Mouse (Mus musculus): ENCODE results near the gene Olfr111. TPM values are rescaled to one million over a fixed set of nuclear protein-coding genes. Genes with fewer than 3 reads are reported as not detected.
"Not testable (repeated sequence)": the region's sequence is repeated elsewhere in the genome, so short reads cannot be mapped to it uniquely, and the experiment has no call there.

Olfr111 gene
- 0.14 TPM in 1 of 2 replicates, not detected in the other for polyA plus RNA-seq (2012; rRNA removed)

DNA sequence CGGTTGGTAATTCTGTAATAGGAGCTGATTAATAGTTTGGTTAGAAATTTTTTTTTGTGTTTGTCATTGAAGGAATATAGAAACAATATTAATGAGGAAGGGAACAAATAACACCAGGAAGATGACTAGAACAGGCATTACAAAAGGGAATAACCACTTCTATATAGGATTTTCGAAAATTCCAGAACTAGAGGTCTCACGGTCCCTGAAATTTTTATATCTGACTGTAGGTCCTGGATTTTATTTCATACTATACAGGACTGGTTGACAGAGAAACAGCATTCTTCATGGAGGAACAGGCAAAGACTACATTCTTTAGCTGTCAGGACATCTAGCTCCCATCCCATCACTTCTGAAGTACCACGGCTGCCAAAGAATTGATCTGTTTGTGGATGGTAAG lies at the start of gene Olfr111:
TSS of gene Olfr111 (plus strand) at position 301 of the 400 bp plus-strand sequence.
- DNase-seq (ENCODE audit: low read depth) = no peak

- no peak for DNase-seq (ENCODE audit: low read depth)
These were observed 49.2 kb upstream of the Olfr111 start, which contains the start of gene Olfr109 for GRCm38 (mm10) chr17:37458616-37459015. Gene Olfr109 (plus strand): TSS chr17:37458916.

DNA sequence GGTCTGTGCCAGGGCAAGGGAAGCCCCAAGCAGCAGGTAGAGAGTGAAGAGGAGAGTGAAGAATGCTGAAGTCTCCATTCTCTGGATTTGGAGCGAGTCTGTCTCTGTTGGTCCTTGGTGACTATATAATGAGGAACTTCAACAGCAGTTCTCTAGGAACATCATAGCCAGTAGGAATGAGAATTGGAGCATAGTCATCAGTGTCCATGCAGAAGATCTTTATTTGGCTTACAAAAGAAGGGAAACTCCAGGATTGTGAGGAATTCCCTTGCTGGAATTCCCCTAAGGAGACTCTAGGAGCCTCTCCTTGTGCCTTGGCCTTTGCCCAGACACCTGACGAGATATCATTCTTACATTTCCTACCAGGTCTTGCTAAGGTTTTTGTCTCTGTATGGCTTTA lies 24.4 kb upstream of the Olfr111 start, which contains the start of gene H2-M2:
TSS of gene H2-M2 (minus strand) at position 101 of the 400 bp plus-strand sequence.
- no peak for DNase-seq (ENCODE audit: low read depth)

DNA sequence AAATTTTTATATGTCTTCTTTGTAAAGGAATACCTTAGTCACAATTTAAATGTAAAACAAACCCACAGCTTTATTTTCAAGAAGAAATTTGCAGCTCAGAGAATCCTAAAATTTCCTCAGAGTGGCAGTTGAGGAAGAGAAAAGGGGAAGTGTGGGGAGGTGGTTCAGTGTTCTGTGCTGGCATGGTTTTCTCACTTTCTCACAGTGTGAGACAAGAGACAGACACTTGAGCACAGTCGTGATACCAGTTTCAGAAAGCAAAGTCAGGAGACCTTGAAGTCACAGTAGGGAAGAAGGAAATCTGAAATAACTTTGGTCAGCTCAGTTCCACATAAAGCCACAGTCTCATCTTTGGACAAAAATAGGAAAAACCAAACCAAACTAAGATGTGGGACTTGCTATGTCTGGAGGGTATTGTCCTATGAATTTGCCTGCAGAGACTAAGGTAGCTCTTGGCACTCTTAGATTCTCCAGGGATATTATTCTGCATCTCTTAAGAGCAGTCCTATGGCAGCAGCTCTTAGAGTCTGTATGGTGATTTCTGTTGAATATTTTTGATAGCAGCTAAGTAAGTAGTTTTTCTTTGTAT lies 15.8 kb upstream of the Olfr111 start, which contains the start of gene Olfr110:
TSS of gene Olfr110 (plus strand) at position 539 of the 589 bp plus-strand sequence.
- DNase-seq (ENCODE audit: low read depth) = no peak

DNA sequence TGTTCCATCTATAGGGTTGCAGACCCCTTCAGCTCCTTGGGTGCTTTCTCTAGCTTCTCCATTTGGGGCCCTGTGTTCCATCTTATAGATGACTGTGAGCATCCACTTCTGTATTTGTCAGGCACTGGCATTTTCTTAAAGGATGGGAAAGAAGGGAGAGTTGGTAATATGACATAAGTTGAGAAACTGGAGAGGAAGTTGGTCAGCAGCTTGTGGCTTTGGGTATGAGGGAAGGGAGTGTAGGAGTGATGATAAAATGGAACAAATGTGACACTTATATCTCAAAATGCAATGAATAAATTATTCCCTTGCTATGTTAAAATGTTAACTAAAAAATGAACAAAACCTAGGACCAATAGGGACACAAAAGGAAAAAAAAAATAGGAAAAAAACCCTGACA lies 16.8 kb downstream of the Olfr111 start:
- DNase-seq (ENCODE audit: low read depth) = not testable (repeated sequence)

DNA sequence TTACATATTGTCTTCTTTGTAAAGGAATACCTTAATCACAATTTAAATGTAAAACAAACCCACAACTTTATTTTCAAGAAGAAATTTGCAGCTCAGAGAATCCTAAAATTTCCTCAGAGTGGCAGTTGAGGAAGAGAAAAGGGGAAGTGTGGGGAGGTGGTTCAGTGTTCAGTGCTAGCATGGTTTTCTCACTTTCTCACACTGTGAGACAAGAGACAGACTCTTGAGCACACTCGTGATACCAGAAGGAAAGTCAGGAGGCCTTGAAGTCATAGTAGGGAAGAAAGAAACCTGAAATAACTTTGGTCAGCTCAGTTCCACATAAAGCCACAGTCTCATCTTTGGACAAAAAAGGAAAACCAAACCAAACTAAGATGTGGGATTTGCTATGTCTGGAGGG lies 17.6 kb downstream of the Olfr111 start:
- DNase-seq (ENCODE audit: low read depth) = not testable (repeated sequence)

DNA sequence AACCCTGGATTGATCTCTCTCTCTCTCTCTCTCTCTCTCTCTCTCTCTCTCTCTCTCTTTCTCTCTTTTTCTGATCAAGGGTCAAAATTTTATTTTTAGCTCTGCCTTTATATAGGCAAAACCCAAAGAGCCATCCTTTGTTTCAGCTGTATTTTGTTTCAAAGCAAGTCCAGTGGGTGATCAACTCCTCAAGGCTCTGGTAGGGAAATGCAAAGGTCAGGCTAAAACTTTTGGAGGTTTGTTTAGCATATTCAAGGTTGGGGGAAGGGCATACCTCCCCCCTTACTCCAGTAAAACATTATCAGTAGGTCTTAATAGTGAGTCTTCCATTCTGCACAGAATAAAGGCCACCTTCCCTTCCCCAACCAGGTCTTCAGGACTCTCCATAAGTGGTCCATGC lies 27.3 kb downstream of the Olfr111 start:
- DNase-seq (ENCODE audit: low read depth) = no peak

DNA sequence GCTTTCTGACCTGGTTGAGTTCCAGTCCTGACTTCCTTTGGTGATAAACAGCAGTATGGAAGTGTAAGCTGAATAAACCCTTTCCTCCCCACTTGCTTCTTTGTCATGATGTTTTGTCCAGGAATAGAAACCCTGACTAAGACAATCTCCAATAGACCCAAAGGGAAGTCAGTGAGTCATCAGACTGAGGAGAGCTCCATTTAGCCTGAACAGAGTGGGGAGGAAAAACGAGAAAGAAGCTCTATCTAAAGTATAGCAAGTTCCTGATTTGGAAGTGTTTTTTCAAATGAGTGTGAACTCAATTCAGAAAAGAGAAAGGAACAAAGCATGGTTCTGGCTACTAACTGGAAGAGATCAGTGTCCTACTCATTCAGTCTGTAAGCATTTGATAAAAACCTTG lies 30.6 kb downstream of the Olfr111 start:
- DNase-seq (ENCODE audit: low read depth) = not testable (repeated sequence)

- DNase-seq (ENCODE audit: low read depth) = no peak
These were observed 33.8 kb downstream of the Olfr111 start for GRCm38 (mm10) chr17:37541454-37542119.

GRCm38 (mm10) chr17:37543800-37544435 lies 36.1 kb downstream of the Olfr111 start:
- DNase-seq (ENCODE audit: low read depth) = no peak

DNA sequence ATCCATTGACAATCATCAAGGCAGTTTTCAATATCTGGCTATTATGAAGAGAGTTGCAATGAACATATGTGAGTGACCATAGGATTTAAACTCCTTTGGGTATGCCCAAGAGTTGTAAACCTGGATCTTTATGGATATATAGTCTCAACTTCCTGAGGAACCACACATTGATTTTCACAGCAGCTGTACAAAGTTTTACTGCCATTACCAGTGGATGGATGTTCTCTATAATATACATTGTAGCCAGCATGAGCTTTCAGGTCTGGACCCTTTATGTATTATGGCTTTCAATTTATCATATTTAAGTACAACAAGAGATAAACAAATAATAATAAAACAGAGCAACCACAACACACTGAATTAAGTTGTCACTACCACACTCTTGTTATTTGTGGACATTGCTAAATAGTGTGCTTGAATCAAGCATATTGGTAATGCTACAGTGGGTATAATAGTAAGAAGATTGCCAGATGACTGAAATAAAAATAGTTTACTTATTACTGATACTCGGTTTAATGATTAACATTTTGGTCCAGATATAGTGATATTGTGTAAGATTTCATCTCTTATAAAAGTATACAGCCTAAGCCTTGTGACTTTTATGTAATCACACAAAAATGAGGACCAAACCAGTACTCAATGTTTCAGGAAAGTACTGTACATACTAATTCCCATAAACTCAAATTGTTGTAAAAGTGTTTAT lies 51.2 kb downstream of the Olfr111 start:
- DNase-seq (ENCODE audit: low read depth) = no peak

- DNase-seq (ENCODE audit: low read depth) = no peak
These were observed 61.5 kb downstream of the Olfr111 start, which contains the start of gene Olfr112 for GRCm38 (mm10) chr17:37569351-37569750. Gene Olfr112 (minus strand): TSS chr17:37569451.

DNA sequence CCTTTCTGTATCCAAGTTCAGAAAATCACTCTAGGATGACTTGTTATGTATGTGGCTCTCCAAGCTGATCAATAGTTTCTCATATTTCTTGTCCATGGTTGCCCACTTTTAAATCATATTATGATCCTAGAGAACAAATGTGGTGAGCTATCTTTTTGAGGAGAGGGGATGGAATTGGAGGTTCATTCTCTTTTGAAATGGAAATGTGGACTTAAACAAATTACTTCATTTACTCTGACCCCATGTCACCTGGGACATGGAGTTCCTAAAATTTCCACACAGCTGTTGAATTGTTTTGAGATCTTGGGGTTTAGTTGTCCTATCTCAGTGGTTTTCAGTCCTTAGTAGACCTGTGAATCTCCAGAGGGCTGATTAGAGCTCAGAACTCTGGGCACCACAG lies 69.7 kb downstream of the Olfr111 start, which contains the start of gene Olfr113:
TSS of gene Olfr113 (minus strand) at position 101 of the 400 bp plus-strand sequence.
- DNase-seq (ENCODE audit: low read depth) = no peak

Other genes with a start within 250 kb of the Olfr111 start
- gene Olfr98, start 244.3 kb upstream of the Olfr111 start, polyA plus RNA-seq (2012; rRNA removed) = not detected in 2 replicates
- 6.7 and 8.0 TPM in 2 replicates for gene H2-M3, start 237.8 kb upstream of the Olfr111 start, polyA plus RNA-seq (2012; rRNA removed)
- not detected in 2 replicates for gene Olfr99, start 224.6 kb upstream of the Olfr111 start, polyA plus RNA-seq (2012; rRNA removed)
- not detected in 2 replicates for gene Olfr101, start 203.7 kb upstream of the Olfr111 start, polyA plus RNA-seq (2012; rRNA removed)
- gene Olfr102, start 191.0 kb upstream of the Olfr111 start, polyA plus RNA-seq (2012; rRNA removed) = not detected in 2 replicates
- gene Olfr103, start 168.3 kb upstream of the Olfr111 start, polyA plus RNA-seq (2012; rRNA removed) = not detected in 2 replicates
- not detected in 2 replicates for gene Olfr104-ps, start 148.4 kb upstream of the Olfr111 start, polyA plus RNA-seq (2012; rRNA removed)
- gene Olfr105-ps, start 129.0 kb upstream of the Olfr111 start, polyA plus RNA-seq (2012; rRNA removed) = not detected in 2 replicates
- gene Olfr106-ps, start 117.6 kb upstream of the Olfr111 start, polyA plus RNA-seq (2012; rRNA removed) = not detected in 2 replicates
- gene Olfr107, start 108.8 kb upstream of the Olfr111 start, polyA plus RNA-seq (2012; rRNA removed) = not detected in 2 replicates
- gene Olfr108, start 62.5 kb upstream of the Olfr111 start, polyA plus RNA-seq (2012; rRNA removed) = not detected in 2 replicates
- gene Olfr109, start 49.1 kb upstream of the Olfr111 start, polyA plus RNA-seq (2012; rRNA removed) = not detected in 2 replicates
- 0.09 TPM in 1 of 2 replicates, not detected in the other for gene H2-M2, start 24.5 kb upstream of the Olfr111 start, polyA plus RNA-seq (2012; rRNA removed)
- not detected in 2 replicates for gene Olfr110, start 15.6 kb upstream of the Olfr111 start, polyA plus RNA-seq (2012; rRNA removed)
- not detected in 2 replicates for gene Olfr112, start 61.4 kb downstream of the Olfr111 start, polyA plus RNA-seq (2012; rRNA removed)
- not detected in 2 replicates for gene Olfr113, start 69.6 kb downstream of the Olfr111 start, polyA plus RNA-seq (2012; rRNA removed)
- gene Olfr114, start 84.7 kb downstream of the Olfr111 start, polyA plus RNA-seq (2012; rRNA removed) = not detected in 2 replicates
- not detected in 2 replicates for gene Olfr115, start 119.1 kb downstream of the Olfr111 start, polyA plus RNA-seq (2012; rRNA removed)
- gene Olfr116, start 119.2 kb downstream of the Olfr111 start, polyA plus RNA-seq (2012; rRNA removed) = not detected in 2 replicates
- gene Olfr117, start 155.8 kb downstream of the Olfr111 start, polyA plus RNA-seq (2012; rRNA removed) = not detected in 2 replicates
- not detected in 2 replicates for gene Olfr118, start 159.0 kb downstream of the Olfr111 start, polyA plus RNA-seq (2012; rRNA removed)
- gene Olfr119, start 188.5 kb downstream of the Olfr111 start, polyA plus RNA-seq (2012; rRNA removed) = not detected in 2 replicates
- gene Olfr120, start 213.8 kb downstream of the Olfr111 start, polyA plus RNA-seq (2012; rRNA removed) = not detected in 2 replicates
- not detected in 2 replicates for gene Olfr121, start 240.8 kb downstream of the Olfr111 start, polyA plus RNA-seq (2012; rRNA removed)

Measured in gonadal fat pad, adult 2 months (tissue).